Mouse (Mus musculus) small intestine, adult 2 months (tissue): Measurements from ENCODE around the gene Dad1.

Source experiments
- CTCF ChIP-seq: fragments of 200-500 bp; IDR thresholded peaks from 2 replicates; pipeline ENCODE4 v1.5.1; 2012; ENCODE audit warnings: low read depth, mild to moderate bottlenecking, control low read depth, inconsistent platforms, low read length, moderate library complexity, mixed read lengths; ENCODE audit not compliant: insufficient replicate concordance, insufficient read length; ENCODE audit errors: extremely low read depth
- POLR2A ChIP-seq: fragments of 200-500 bp; IDR thresholded peaks from 2 replicates; pipeline ENCODE4 v1.6.1; 2012; ENCODE audit warnings: low read depth, mild to moderate bottlenecking, control low read depth, inconsistent platforms, low read length, moderate library complexity

- TF ChIP-seq POLR2A, result no peak
- TF ChIP-seq CTCF, result no peak
Measured at GRCm38 (mm10) chr14:54204786-54205185, 49.1 kb downstream of the Dad1 start.
